In genomic region chr1:177442196-177442808, GRCm38 (mm10) we compare ENCODE assay signal across 8 mouse cellular contexts. TPM values are rescaled to one million over a fixed set of nuclear protein-coding genes. Genes with fewer than 3 reads are reported as not detected.
DNase-seq lines count a peak whose midpoint lies in the region; ATAC-seq and TF ChIP-seq lines count a peak whose summit lies in the region.

Gene Zbtb18, plus strand, starts transcription at chr1:177442351.

- no peak for TF ChIP-seq CTCF in cortical plate, adult 2 months (IDR thresholded peaks at IDR 0.05; ENCODE audit: extremely low read depth, insufficient read depth, low read length)

- no peak for TF ChIP-seq POLR2A in cortical plate, adult 2 months (IDR thresholded peaks at IDR 0.05; ENCODE audit: extremely low read depth, insufficient read depth, low read length)

- intact Hi-C loops in left cerebral cortex, postnatal 10 days (cut with DNase I), result loop anchor here (2.0 to 10.0 kb wide), 5 partner anchors 184 to 565 kb away; partner anchors contain the start of gene Akt3

- H3K27me3 ChIP-seq in heart, embryonic 12.5 days (replicated peaks), result no peaks in the 10 kb centered on the region

- H3K4me1 ChIP-seq in cortical plate, adult 2 months (ENCODE audit: control insufficient read depth, insufficient read depth, low read length), result peaks cover 1% of the 10 kb centered on the region; the same call in 1 of the 2 replicates
- H3K4me1 ChIP-seq in heart, embryonic 12.5 days (replicated peaks), result peaks cover 34% of the 10 kb centered on the region

- peak within 1 kb of the TSS; percentile 100 for H3K9ac ChIP-seq in heart, embryonic 12.5 days

- peak within 1 kb of the TSS; percentile 94 for H3K27ac ChIP-seq in cortical plate, adult 2 months (ENCODE audit: insufficient read depth, low read length)
- H3K27ac ChIP-seq in heart, embryonic 12.5 days (ENCODE audit: poor library complexity, severe bottlenecking), result peak within 1 kb of the TSS; percentile 97

- DNase-seq in adrenal gland, adult 18-20 months (ENCODE audit: low spot score in 2 of 2), result peak; percentile 32 to 59
- DNase-seq in adrenal gland, adult (ENCODE audit: inconsistent age in 2 of 2, low spot score in 1 of 2), result no peak
- DNase-seq in B cell, adult 2 months, result peak; percentile 37 to 47
- DNase-seq in left cerebral cortex, postnatal 10 days (ENCODE audit: extremely low spot score in 1 of 2, low spot score in 2 of 2), result no peak

- no peaks in the 10 kb centered on the region for H3K9me3 ChIP-seq in heart, embryonic 12.5 days (replicated peaks)

- H3K4me2 ChIP-seq in heart, embryonic 12.5 days, result peak within 1 kb of the TSS; percentile 96

- H3K4me3 ChIP-seq in cortical plate, adult 2 months (ENCODE audit: insufficient read depth, low read length), result peak within 1 kb of the TSS; percentile 96
- H3K4me3 ChIP-seq in heart, embryonic 12.5 days, result peak within 1 kb of the TSS; percentile 100

- peaks cover 4% of the 10 kb centered on the region; the same call in 1 of the 2 replicates for H3K36me3 ChIP-seq in heart, embryonic 12.5 days

- WGBS in heart, embryonic 12.5 days, result 7% methylated on average over 49 of the region's 106 CpGs

- peak; percentile 17; the same call in 1 of the 2 replicates for ATAC-seq in heart, embryonic 12.5 days (ENCODE audit: insufficient number of reproducible peaks, low FRiP score)
- no peak for ATAC-seq in monocyte, adult 5-6 weeks (replicated peaks; ENCODE audit: insufficient number of reproducible peaks, low FRiP score, low TSS enrichment, poor library complexity, severe bottlenecking)
- no peak for ATAC-seq in cerebellum, adult (ENCODE audit: insufficient number of reproducible peaks, low FRiP score, low TSS enrichment)

RNA-seq across cellular contexts. Expression of gene Zbtb18, which starts in this region (rescaled TPM):
- 10 to 100 TPM; 22.9 to 24.2 TPM for total RNA-seq in adrenal gland, adult 18-20 months (2021)
- 105 and 117 TPM in 2 replicates for polyA plus RNA-seq in cortical plate, adult 2 months (2012; rRNA removed)
- polyA plus RNA-seq in heart, embryonic 12.5 days (2016; fragmentation: Nextera tagmentation; extraction: Ambion mirVana), result 1.5 and 1.6 TPM in 2 replicates
- total RNA-seq in left cerebral cortex, postnatal 10 days (2021), result 100 to 1,000 TPM; 464 to 529 TPM
- 21.8 to 50.1 TPM (median 31.3 TPM) in 3 replicates for total RNA-seq in monocyte, adult 5-6 weeks (2017)

Comparison
In these comparisons a context has a peak if more than half of its experiments do, and no peak if none do; other contexts are left out.
1. RNA of gene Zbtb18 (polyA plus RNA-seq): 105 to 117 TPM in cortical plate, adult 2 months; 1.5 to 1.6 TPM in heart, embryonic 12.5 days; every median in the first group is over 10 times any median in the second.
2. DNase-seq: peak in adrenal gland, adult 18-20 months (2 of 2) and B cell, adult 2 months (2 of 2); none in adrenal gland, adult (0 of 2) and left cerebral cortex, postnatal 10 days (0 of 2).